Mouse (Mus musculus): ENCODE data around the gene Gfi1b.

DNA sequence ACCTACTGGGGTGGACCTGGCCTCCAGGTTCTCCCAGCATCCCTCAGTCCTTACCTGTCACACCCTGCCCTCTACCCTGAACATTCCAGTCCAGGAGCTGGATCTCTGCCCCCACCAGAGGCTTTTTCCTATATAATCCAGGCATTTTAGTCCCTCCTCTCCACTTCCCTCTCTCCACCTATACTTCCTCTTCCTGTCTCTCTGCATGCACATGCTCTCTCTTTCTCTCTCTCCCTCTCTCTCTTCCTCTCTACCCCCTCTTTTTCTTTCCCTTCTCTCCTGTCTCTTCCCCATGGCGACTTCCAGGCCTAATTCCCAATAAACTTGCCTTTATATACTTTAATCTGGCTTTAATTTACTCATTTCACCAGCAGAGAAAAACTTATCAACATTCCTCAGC is 33.2 kb downstream of the Gfi1b start:
- TF ChIP-seq POLR2A (IDR thresholded peaks at IDR 0.05; ENCODE audit: borderline replicate concordance, low read depth, low read length): no peak
- no peak for TF ChIP-seq CTCF (IDR thresholded peaks at IDR 0.05; ENCODE audit: low read depth, low read length)

All from bone marrow macrophage, adult 2 months (primary cell).